Mouse (Mus musculus): ENCODE results near the gene Ccdc39. TPM values are rescaled to one million over a fixed set of nuclear protein-coding genes. Genes with fewer than 3 reads are reported as not detected.

Ccdc39 gene
- polyA plus RNA-seq, 1 experiment = 10.7 TPM

DNA sequence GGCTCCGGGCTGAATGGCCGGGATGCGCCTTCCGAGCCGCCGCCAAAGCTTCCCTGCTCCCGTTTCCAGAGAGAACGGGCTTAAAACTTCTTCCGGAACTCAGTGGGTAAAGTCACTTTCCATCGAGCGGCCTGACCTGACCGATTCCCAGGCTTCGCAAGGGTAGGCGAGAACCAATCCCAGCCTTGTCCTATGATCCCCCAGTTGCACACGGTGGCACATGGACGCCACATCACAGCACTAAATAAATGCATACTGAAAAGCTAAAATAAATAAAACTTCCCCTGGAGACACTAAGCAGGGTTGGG, 43.6 kb downstream of the Ccdc39 start:
- peaks cover 6% of the 10 kb centered on the region for H3K4me1 ChIP-seq (ENCODE audit: control insufficient read depth, insufficient read depth, low read length)
- no peak for DNase-seq
- peak overlapping the region; percentile 93 for H3K4me3 ChIP-seq (replicated peaks; ENCODE audit: extremely low read depth, low read depth, low read length)
- WGBS = 0% methylated on average over 16 of the region's 16 CpGs
- TF ChIP-seq CTCF (IDR thresholded peaks at IDR 0.05; ENCODE audit: insufficient read depth, low read length) (no peak), POLR2A (IDR thresholded peaks at IDR 0.05; ENCODE audit: borderline replicate concordance, extremely low read depth, low read depth, low read length) (no peak)

DNA sequence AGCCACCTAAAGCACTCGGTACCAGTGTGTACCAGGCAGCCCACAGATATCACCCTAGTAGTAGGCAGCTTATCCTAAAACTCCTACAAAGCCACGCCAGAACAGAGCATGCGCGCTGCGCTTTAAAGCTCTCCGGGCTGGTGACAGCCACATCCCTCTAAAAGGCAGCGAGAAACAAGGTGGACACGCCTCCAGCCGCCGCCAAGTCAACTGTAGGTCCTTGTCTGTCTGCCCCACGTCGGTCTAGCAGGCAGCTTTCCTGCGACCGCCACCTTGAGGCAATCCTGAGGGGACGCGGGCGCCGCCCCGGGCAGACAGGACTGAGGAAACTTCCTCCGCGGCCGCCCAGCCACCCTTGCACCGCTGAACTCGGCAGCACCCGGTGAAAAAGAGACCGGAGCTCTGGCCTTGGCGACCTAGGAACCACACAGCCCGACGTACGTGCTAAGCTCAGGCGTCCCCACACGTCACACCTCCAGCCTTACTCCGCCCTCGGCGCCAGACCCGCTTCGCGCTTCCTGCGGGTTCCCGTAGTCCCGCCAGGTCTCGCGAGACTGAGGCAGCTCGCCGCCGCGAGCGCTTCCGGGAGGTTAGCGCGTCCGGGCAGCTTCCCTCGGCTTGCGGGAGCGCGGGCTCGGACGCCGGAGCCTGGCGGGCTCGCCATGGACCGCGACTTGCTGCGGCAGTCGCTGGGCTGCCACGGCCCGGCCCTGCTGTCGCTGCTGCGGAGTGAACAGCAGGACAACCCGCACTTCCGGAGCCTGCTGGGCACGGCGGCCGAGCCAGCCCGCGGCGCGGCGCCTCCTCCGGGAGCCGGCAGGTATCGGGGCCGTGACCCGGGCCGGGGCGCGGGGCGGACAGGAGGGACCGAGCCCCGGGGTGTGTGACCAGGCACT, 44.2 kb downstream of the Ccdc39 start, which contains the start of gene Ttc14:
Ttc14 (plus strand) TSS at position 216 of the 896 bp plus-strand sequence.
- DNase-seq = peak; percentile 99
- H3K4me3 ChIP-seq (replicated peaks; ENCODE audit: extremely low read depth, low read depth, low read length) = peak within 1 kb of the TSS; percentile 93
- peaks cover 6% of the 10 kb centered on the region for H3K4me1 ChIP-seq (ENCODE audit: control insufficient read depth, insufficient read depth, low read length)
- TF ChIP-seq POLR2A (IDR thresholded peaks at IDR 0.05; ENCODE audit: borderline replicate concordance, extremely low read depth, low read depth, low read length) (peak; percentile 88; the same call in 1 of the 2 replicates), CTCF (IDR thresholded peaks at IDR 0.05; ENCODE audit: insufficient read depth, low read length) (no peak)
- WGBS = under 1% methylated on average over 90 of the region's 90 CpGs

GRCm38 (mm10) chr3:33790975-33791374, 53.1 kb downstream of the Ccdc39 start:
- Histone ChIP-seq H3K4me1 (ENCODE audit: control insufficient read depth, insufficient read depth, low read length) (no peaks in the 10 kb centered on the region), H3K4me3 (replicated peaks; ENCODE audit: extremely low read depth, low read depth, low read length) (no peak overlapping the region)
- DNase-seq = no peak
- TF ChIP-seq POLR2A (IDR thresholded peaks at IDR 0.05; ENCODE audit: borderline replicate concordance, extremely low read depth, low read depth, low read length) = no peak
- TF ChIP-seq CTCF (IDR thresholded peaks at IDR 0.05; ENCODE audit: insufficient read depth, low read length) = no peak

Other genes with a start within 250 kb of the Ccdc39 start
- 30.3 and 60.5 TPM in 2 replicates for gene Ttc14, start 44.5 kb downstream of the Ccdc39 start, polyA plus RNA-seq (2012; rRNA removed)
- gene Fxr1, start 175.6 kb upstream of the Ccdc39 start, polyA plus RNA-seq (2012; rRNA removed) = 6.7 and 13.9 TPM in 2 replicates
- gene Dnajc19, start 237.0 kb upstream of the Ccdc39 start, polyA plus RNA-seq (2012; rRNA removed) = 67.8 and 87.7 TPM in 2 replicates

All from lung, adult 2 months (tissue).